Comparison of ENCODE assay signal across 28 mouse cellular contexts in the genomic region with DNA sequence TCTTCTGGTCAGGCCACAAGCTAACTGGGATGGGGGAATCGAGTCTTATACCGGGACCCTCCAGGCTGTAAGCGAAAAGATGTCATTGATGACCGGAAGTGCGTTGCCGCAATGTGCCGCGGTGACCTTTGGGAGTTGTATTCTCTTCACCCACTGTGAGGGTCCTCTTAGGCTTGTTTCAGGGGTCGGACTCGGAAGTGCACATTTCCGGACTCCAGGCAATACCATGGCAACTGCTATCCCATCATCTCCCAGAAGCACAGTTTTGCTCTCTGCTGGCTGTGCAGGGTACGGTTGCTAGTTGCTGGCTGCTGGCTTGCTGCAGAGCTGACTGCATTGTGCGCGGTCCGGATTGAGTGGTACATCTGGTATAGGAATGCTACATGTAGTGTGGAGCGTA. TPM values are rescaled to one million over a fixed set of nuclear protein-coding genes. Genes with fewer than 3 reads are reported as not detected.
A peak's percentile ranks its signal among the peaks of the same experiment; 100 is the strongest.
DNase-seq lines count a peak whose midpoint lies in the region; ATAC-seq and TF ChIP-seq lines count a peak whose summit lies in the region.
"Had no signal": no experiment of that assay in that cellular context is flagged by ENCODE, and none has a peak within 500 bp of the region (broad histone marks: within the 10 kb centered on the region; RNA-seq: fewer than 3 reads in every experiment).

No protein-coding gene starts in this region.

- peaks cover 9% of the 10 kb centered on the region for H3K4me1 ChIP-seq in midbrain, embryonic 10.5 days
- peaks cover 15% of the 10 kb centered on the region for H3K4me1 ChIP-seq in midbrain, embryonic 15.5 days
- peaks cover 6% of the 10 kb centered on the region for H3K4me1 ChIP-seq in testis, adult 2 months (ENCODE audit: control insufficient read depth, insufficient read depth, low read length)
- 0 out of 2 replicates have a peak, but pooled peaks cover 4% of the 10 kb centered on the region for H3K4me1 ChIP-seq in embryonic facial prominence, embryonic 10.5 days
- H3K4me1 ChIP-seq: embryonic facial prominence, embryonic 13.5 days; heart, embryonic 10.5 days had no signal

- no peaks in the 10 kb centered on the region for H3K36me3 ChIP-seq in midbrain, embryonic 10.5 days
- H3K36me3 ChIP-seq in midbrain, embryonic 15.5 days (replicated peaks), result no peaks in the 10 kb centered on the region
- H3K36me3 ChIP-seq in testis, adult 2 months (ENCODE audit: control insufficient read depth, insufficient read depth, low read length), result no peaks in the 10 kb centered on the region
- no peaks in the 10 kb centered on the region for H3K36me3 ChIP-seq in embryonic facial prominence, embryonic 10.5 days (replicated peaks)
- H3K36me3 ChIP-seq: embryonic facial prominence, embryonic 13.5 days; forebrain, embryonic 12.5 days; heart, embryonic 10.5 days; heart, embryonic 13.5 days had no signal

- H3K4me2 ChIP-seq in midbrain, embryonic 15.5 days, result no peak overlapping the region
- H3K4me2 ChIP-seq: embryonic facial prominence, embryonic 13.5 days; forebrain, embryonic 12.5 days; heart, embryonic 13.5 days; hindbrain, embryonic 14.5 days had no signal

- WGBS in midbrain, embryonic 10.5 days, result 92% methylated on average over 16 of the region's 16 CpGs
- 87% methylated on average over 16 of the region's 16 CpGs for WGBS in midbrain, embryonic 15.5 days
- WGBS in embryonic facial prominence, embryonic 10.5 days, result 84% methylated on average over 16 of the region's 16 CpGs

- H3K9ac ChIP-seq in midbrain, embryonic 15.5 days, result no peak overlapping the region
- H3K9ac ChIP-seq: embryonic facial prominence, embryonic 13.5 days; forebrain, embryonic 12.5 days; heart, embryonic 13.5 days; hindbrain, embryonic 14.5 days had no signal

- TF ChIP-seq POLR2A in testis, adult 2 months (IDR thresholded peaks at IDR 0.05; ENCODE audit: control insufficient read depth, low read depth, low read length), result no peak

- H3K4me3 ChIP-seq in midbrain, embryonic 10.5 days, result peak overlapping the region; percentile 20; the same call in 1 of the 2 replicates
- no peak overlapping the region for H3K4me3 ChIP-seq in midbrain, embryonic 15.5 days
- H3K4me3 ChIP-seq in testis, adult 2 months (ENCODE audit: control insufficient read depth, low read depth, low read length), result peak overlapping the region; percentile 83
- H3K4me3 ChIP-seq in embryonic facial prominence, embryonic 10.5 days, result no peak overlapping the region
- H3K4me3 ChIP-seq: embryonic facial prominence, embryonic 13.5 days; erythroblast, embryonic 14.5 days; forebrain, embryonic 12.5 days; heart, adult 2 months; heart, embryonic 10.5 days; heart, embryonic 13.5 days had no signal

- no peak for ATAC-seq in midbrain, embryonic 15.5 days (replicated peaks)
- ATAC-seq: forebrain, embryonic 16.5 days; hindbrain, postnatal 0 days; inflammation-experienced regulatory T-cells, adult 6 months had no signal

- H3K9me3 ChIP-seq in midbrain, embryonic 10.5 days (replicated peaks), result peaks cover 7% of the 10 kb centered on the region
- no peaks in the 10 kb centered on the region for H3K9me3 ChIP-seq in midbrain, embryonic 15.5 days
- peaks cover 15% of the 10 kb centered on the region; the same call in 1 of the 2 replicates for H3K9me3 ChIP-seq in embryonic facial prominence, embryonic 10.5 days

- H3K27ac ChIP-seq in midbrain, embryonic 10.5 days (replicated peaks), result no peak overlapping the region
- H3K27ac ChIP-seq in midbrain, embryonic 15.5 days, result no peak overlapping the region
- H3K27ac ChIP-seq in testis, adult 2 months (ENCODE audit: control insufficient read depth, insufficient read depth, low read depth, low read length), result no peak overlapping the region
- no peak overlapping the region for H3K27ac ChIP-seq in embryonic facial prominence, embryonic 10.5 days (replicated peaks)
- H3K27ac ChIP-seq: embryonic facial prominence, embryonic 13.5 days; forebrain, embryonic 12.5 days; heart, adult 2 months; heart, embryonic 10.5 days; heart, embryonic 13.5 days; hindbrain, embryonic 14.5 days; hindbrain, postnatal 0 days had no signal

- DNase-seq in midbrain, embryonic 10.5 days (ENCODE audit: low spot score), result no peak
- DNase-seq in testis, postnatal 10 days (ENCODE audit: low spot score), result no peak
- peak; percentile 70 for DNase-seq in ZHBTc4 (ENCODE audit: low read depth, low spot score)
- DNase-seq in embryonic facial prominence, embryonic 10.5 days (ENCODE audit: low spot score), result no peak
- no peak for DNase-seq in cerebellum, postnatal 10 days
- DNase-seq: adrenal gland, adult 2 months; adrenal gland, postnatal 14 days; cerebellum, adult 11-12 months; cerebellum, adult 8-10 months; cerebellum, postnatal 25 days; gastrocnemius, postnatal 10 days; gastrocnemius, postnatal 36 days; heart, adult 2 months; heart, postnatal 14 days; heart, postnatal 4 days had no signal

- TF ChIP-seq CTCF in testis, adult 2 months (IDR thresholded peaks at IDR 0.05; ENCODE audit: control insufficient read depth, insufficient read depth, insufficient replicate concordance, low read depth, low read length), result 0 out of 2 replicates have a peak, but pooled peaks have one; percentile 4

- no peaks in the 10 kb centered on the region for H3K27me3 ChIP-seq in midbrain, embryonic 10.5 days (ENCODE audit: low read depth, poor library complexity, severe bottlenecking)
- no peaks in the 10 kb centered on the region for H3K27me3 ChIP-seq in midbrain, embryonic 15.5 days (replicated peaks)
- no peaks in the 10 kb centered on the region for H3K27me3 ChIP-seq in testis, adult 2 months (ENCODE audit: control insufficient read depth, insufficient read depth, low read length)
- H3K27me3 ChIP-seq in embryonic facial prominence, embryonic 10.5 days (replicated peaks; ENCODE audit: low read depth, poor library complexity, severe bottlenecking), result no peaks in the 10 kb centered on the region
- H3K27me3 ChIP-seq: embryonic facial prominence, embryonic 13.5 days; forebrain, embryonic 12.5 days; heart, embryonic 13.5 days had no signal

RNA-seq across cellular contexts. Expression of a gene that starts 16.3 kb away (rescaled TPM):
- 39.8 and 46.5 TPM in 2 replicates for polyA plus RNA-seq in midbrain, embryonic 10.5 days (2016; fragmentation: Nextera tagmentation; extraction: Ambion mirVana)
- polyA plus RNA-seq in midbrain, embryonic 15.5 days (2015; fragmentation: Nextera tagmentation; extraction: Ambion mirVana), result 30.6 and 33.6 TPM in 2 replicates
- 58.3 and 60.4 TPM in 2 replicates for polyA plus RNA-seq in testis, adult 2 months (2012; rRNA removed)
- 50.5 and 53.9 TPM in 2 replicates for polyA plus RNA-seq in embryonic facial prominence, embryonic 10.5 days (2016; fragmentation: Nextera tagmentation; extraction: Ambion mirVana)

RNA-seq across cellular contexts. Expression of a gene that starts 18.3 kb away (rescaled TPM):
- 0.04 TPM in 1 of 2 replicates, not detected in the other for polyA plus RNA-seq in midbrain, embryonic 10.5 days (2016; fragmentation: Nextera tagmentation; extraction: Ambion mirVana)
- polyA plus RNA-seq in midbrain, embryonic 15.5 days (2015; fragmentation: Nextera tagmentation; extraction: Ambion mirVana), result 0.04 TPM in 1 of 2 replicates, not detected in the other
- not detected in 2 replicates for polyA plus RNA-seq in testis, adult 2 months (2012; rRNA removed)
- not detected in 2 replicates for polyA plus RNA-seq in embryonic facial prominence, embryonic 10.5 days (2016; fragmentation: Nextera tagmentation; extraction: Ambion mirVana)
- polyA plus RNA-seq: adrenal gland, adult 2 months; erythroblast, embryonic 14.5 days; forebrain, embryonic 12.5 days; forebrain, embryonic 16.5 days; heart, adult 2 months; heart, embryonic 13.5 days; heart, embryonic 16.5 days; hindbrain, embryonic 11.5 days; hindbrain, postnatal 0 days had no signal

RNA-seq across cellular contexts. Expression of a gene that starts 51.5 kb away (rescaled TPM):
- polyA plus RNA-seq in midbrain, embryonic 10.5 days (2016; fragmentation: Nextera tagmentation; extraction: Ambion mirVana), result 13.4 and 15.6 TPM in 2 replicates
- polyA plus RNA-seq in midbrain, embryonic 15.5 days (2015; fragmentation: Nextera tagmentation; extraction: Ambion mirVana), result 14.9 and 16.1 TPM in 2 replicates
- 1.6 and 1.9 TPM in 2 replicates for polyA plus RNA-seq in testis, adult 2 months (2012; rRNA removed)
- polyA plus RNA-seq in embryonic facial prominence, embryonic 10.5 days (2016; fragmentation: Nextera tagmentation; extraction: Ambion mirVana), result 15.6 and 16.3 TPM in 2 replicates

RNA-seq across cellular contexts. Expression of a gene that starts 51.7 kb away (rescaled TPM):
- not detected in 2 replicates for polyA plus RNA-seq in midbrain, embryonic 10.5 days (2016; fragmentation: Nextera tagmentation; extraction: Ambion mirVana)
- not detected in 2 replicates for polyA plus RNA-seq in midbrain, embryonic 15.5 days (2015; fragmentation: Nextera tagmentation; extraction: Ambion mirVana)
- 28.6 and 30.2 TPM in 2 replicates for polyA plus RNA-seq in testis, adult 2 months (2012; rRNA removed)
- not detected in 2 replicates for polyA plus RNA-seq in embryonic facial prominence, embryonic 10.5 days (2016; fragmentation: Nextera tagmentation; extraction: Ambion mirVana)
- polyA plus RNA-seq: adrenal gland, adult 2 months; embryonic facial prominence, embryonic 13.5 days; erythroblast, embryonic 14.5 days; forebrain, embryonic 12.5 days; forebrain, embryonic 16.5 days; heart, adult 2 months; heart, embryonic 10.5 days; heart, embryonic 13.5 days; heart, embryonic 16.5 days; hindbrain, embryonic 11.5 days; hindbrain, embryonic 14.5 days; hindbrain, postnatal 0 days; inflammation-experienced regulatory T-cells, adult 6 months had no signal

Comparison
In these comparisons a context has a peak if more than half of its experiments do, and no peak if none do; other contexts are left out.
1. H3K4me3 ChIP-seq: peak in midbrain, embryonic 10.5 days (single experiment) and testis, adult 2 months (single experiment); none in midbrain, embryonic 15.5 days (single experiment) and embryonic facial prominence, embryonic 10.5 days (single experiment).